Mouse (Mus musculus) MN1 (cell line): ENCODE measurements around the gene Cdkn3.
A peak's percentile ranks its signal among the peaks of the same experiment; 100 is the strongest.
"Not testable (repeated sequence)": the region's sequence is repeated elsewhere in the genome, so short reads cannot be mapped to it uniquely, and the experiment has no call there.

ENCODE experiments used
- DNase-seq: peaks from one replicate; pipeline ENCODE4 v3.0.0-alpha.2; 2016; ENCODE audit warnings: low spot score

The Cdkn3 gene

GRCm38 (mm10) chr14:46760355-46761029 lies at the start of gene Cdkn3:
Cdkn3 (plus strand) TSS chr14:46760541.
- peak; percentile 52 for DNase-seq

GRCm38 (mm10) chr14:46718483-46718922 lies 41.8 kb upstream of the Cdkn3 start:
- DNase-seq = no peak

DNA sequence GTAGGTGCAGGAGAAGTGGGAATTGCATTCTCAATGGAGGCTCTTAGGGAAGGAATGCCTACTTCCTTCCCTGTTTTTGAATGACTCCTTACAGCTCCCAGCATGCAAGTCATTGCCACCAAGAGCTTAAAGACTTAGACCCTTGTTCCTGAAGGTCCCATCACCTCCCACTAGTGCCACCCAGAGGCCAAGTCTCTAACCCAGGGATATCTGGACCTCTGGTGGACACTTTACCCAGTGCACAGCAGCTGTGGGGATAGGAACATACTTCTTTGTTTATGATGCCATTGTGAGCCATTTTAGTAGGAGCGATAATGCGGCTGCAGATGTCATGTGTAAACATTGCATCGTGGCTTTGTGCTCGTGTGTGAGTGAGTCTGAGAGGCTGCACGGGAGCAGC lies 38.3 kb upstream of the Cdkn3 start:
- DNase-seq = peak; percentile 14

GRCm38 (mm10) chr14:46723828-46724227 lies 36.5 kb upstream of the Cdkn3 start:
- peak; percentile 58 for DNase-seq

DNA sequence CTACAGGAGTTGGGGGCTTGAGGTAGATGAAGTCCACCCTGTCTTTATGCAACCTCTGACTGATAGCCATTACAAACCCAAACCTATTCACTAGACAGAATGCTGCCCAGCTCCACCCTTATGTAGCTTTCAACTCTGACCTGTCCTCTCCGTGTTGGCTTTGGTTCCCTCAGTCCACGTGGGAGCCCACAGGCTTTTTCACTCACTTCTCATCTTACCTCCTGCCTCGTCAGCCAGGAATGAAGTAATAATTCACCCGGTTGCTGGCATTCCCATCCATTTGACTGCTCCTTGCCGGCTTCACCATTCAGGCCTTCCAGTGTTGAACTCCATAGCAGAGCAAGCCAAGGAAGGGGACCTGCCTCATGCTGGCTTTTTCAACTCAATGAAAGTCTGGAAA lies 35.4 kb upstream of the Cdkn3 start:
- DNase-seq = no peak

GRCm38 (mm10) chr14:46725743-46726142 lies 34.6 kb upstream of the Cdkn3 start:
- peak; percentile 12 for DNase-seq

DNA sequence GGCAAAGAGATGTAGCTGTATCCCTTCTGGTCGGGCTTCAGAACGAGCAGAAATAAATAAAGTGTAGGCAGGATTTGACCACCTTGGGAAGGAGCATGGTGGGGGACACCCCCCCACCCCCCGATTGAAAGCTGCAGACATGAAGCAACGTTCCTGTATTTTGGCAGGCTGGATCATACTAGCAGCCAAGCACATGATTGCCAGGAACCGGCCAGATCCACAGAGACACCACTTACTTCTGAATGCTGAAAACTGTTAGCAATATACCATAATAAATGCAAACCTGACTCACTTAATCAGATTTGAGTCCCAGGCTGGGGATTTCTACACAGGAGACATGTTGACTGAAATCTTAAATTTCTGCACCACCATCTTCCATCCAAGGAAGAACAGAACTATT lies 26.1 kb upstream of the Cdkn3 start:
- no peak for DNase-seq

DNA sequence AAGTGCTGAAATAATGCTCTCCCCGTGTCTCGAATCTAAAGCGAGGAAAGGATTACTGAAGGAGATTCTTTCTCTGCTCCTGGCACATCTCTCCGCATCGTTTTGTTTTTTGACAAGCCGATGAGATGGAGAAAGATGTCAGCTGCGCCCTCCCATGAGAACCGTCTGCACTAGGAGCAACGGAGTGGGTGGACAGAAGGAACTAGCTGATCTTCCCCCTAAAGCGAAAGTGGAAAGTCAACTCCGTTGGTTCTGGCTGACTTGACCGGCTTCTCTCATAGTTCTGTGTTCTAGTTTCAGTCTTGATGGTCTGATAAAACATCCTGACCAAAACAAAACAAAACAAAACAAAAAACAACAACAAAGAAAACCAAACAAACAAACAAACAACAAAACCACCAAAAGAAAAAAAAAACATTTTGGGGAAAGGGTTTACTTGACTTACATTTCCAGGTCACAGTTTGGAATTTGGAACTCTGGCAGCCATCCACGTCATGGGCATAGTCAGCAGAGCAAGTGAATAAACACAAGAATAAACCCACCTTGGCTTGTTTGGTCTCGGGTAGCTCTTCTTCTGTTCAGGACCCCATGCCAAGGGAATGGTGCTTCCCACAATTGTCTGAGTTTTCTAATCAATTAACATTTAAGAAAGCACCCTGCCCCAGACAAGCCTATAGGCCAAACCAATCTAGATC lies 25.4 kb upstream of the Cdkn3 start:
- no peak for DNase-seq

DNA sequence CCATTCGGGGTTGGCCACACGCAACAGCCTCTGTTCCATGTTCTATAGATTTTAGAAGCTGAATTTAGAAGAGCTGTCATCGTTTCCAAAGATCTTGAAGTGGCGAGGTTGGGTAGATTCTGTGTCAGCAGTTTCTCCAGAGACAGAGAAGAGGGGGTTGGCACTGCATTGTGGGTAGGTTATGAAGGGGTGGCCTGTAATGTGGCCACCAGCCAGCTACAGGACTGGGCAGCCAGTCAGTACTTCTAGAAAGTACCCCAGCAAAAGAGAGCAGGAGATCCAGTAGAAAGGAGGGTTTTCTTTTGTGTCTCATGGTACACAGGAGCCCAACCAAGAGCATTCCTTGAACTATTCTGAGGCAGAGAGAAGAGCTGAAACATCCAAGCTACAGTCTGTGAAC lies 24.0 kb upstream of the Cdkn3 start:
- DNase-seq = no peak

DNA sequence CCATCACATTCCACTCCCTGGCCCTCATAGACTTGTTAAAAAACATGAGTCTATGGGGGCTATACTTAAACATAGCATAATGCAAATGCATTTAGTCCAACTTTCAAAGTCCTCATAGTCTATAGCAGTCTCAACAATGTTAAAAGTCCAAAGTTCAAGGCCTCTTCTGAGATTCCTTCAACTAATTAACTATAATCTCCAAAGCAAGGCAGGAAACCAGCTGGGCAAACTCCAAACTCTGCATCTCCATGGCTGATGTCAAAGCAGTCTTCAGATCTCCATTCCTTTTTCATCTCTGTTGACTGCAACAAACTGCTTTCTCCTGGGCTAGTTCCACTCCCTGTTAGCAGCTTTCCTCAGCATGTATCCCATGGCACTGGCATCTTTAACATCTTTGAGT lies 23.0 kb upstream of the Cdkn3 start:
- DNase-seq = not testable (repeated sequence)

- no peak for DNase-seq
Observed at GRCm38 (mm10) chr14:46742674-46743073, 17.7 kb upstream of the Cdkn3 start.

DNA sequence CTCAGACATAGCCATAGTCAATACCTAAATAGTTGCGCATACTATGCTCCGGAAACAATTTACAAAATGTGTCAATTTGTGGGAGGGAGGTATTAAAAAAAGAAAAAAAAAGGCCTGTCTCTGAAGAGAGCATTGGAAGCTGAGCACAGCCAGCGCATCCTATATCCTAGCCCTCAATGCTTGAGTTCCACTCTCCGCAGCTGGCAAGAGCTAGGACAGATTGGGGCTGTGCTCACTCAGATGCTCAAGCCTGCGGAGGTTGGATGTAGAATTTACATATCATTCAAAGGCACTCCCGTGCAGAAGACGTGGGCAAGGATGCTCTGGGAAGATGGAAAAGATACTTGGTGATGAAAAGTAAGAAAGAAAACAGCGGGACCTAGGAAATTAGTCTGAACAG lies 14.9 kb upstream of the Cdkn3 start:
- DNase-seq = no peak

DNA sequence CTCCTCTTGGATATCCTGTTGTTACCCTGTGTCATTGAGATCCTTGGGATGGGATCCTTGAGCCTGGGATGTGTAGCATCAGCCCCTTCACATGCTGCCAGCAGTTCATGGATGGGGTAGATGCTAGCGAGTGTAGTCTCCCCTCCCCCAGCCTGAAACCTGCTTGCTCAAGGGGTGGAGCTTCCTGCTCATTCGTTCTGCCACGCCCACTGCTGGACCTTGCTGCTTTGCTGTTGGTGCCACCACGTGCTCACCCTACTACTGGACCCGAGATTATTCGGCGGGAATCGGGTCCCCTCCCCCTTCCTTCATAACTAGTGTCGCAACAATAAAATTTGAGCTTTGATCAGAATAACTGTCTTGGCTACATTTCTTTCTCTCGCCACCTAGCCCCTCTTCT lies 6.0 kb upstream of the Cdkn3 start:
- not testable (repeated sequence) for DNase-seq

DNA sequence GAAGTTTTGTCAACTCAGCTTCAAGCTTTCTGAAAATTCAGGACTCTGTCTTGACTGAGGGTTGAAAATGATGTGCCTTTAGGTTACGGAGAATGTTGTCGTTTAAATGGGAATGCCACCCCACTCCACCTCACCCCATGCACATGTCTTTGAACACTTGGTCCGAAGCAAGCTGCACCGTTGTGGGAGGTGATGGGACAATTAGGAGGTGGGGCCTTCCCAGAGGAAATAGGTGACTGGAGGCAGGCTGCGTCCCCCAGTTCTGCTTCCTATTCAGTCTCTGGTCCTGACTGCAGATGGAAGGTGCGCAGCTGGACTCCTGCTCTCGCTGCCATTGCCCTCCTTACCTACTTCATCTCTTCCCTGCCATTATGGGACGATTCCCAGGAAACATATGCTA lies 4.5 kb upstream of the Cdkn3 start:
- DNase-seq = no peak

GRCm38 (mm10) chr14:46757736-46758135 lies 2.6 kb upstream of the Cdkn3 start:
- no peak for DNase-seq

- DNase-seq = no peak
Observed at GRCm38 (mm10) chr14:46759970-46760354, 379 bp upstream of the Cdkn3 start.

DNA sequence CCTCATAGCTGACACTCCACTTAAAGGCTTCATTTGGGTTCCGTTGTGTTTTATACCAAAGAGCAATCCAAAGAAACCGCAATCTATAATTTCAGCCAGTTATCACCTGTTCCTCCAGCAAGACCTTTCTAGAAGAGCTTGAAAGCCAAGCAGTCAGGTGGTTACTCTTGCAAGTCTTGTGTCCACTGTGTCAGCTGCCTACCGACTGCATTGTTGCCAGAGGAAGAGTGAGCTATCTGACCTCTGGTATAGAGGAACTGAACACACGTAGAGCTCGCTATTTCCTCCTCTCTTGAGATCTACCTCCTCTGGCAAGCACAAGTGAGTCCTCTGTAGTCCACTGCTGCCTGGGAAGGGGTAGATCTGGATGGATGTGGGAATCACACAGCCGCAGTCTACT lies 845 bp downstream of the Cdkn3 start:
- no peak for DNase-seq

DNA sequence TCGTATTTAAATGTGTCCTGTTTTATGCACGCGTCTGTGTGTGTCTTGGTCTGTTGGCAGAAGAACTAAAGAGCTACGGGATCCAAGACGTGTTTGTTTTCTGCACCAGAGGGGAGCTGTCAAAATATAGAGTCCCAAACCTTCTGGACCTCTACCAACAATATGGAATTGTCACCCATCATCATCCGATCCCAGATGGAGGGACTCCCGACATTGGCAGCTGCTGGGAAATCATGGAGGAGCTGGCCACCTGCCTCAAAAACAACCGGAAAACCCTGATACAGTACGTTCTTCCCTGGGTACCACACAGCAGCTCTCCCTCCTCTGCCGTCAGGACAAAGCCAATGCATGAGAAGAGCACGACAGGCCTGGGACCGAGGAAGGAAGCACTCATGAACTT lies 6.8 kb downstream of the Cdkn3 start:
- DNase-seq = no peak

DNA sequence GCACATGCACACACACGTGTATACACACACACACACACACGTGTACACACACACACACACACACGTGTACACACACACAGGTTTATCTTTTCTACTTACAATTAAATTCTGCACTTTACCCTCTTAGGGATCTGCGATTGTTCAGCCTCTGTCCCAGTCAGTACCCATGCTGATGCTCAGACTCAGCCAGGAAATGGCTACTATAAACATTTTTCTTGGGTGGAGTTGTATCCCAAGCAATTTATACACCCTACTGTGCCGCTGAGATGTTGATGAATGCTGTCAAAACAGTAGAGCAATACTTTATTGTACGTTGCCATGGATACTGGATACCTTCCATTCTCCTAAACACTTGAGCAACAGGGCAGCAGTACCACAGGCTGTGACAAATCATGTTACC lies 9.7 kb downstream of the Cdkn3 start:
- DNase-seq = no peak

GRCm38 (mm10) chr14:46778756-46779155 lies 18.4 kb downstream of the Cdkn3 start:
- no peak for DNase-seq

GRCm38 (mm10) chr14:46779217-46779616 lies 18.9 kb downstream of the Cdkn3 start:
- no peak for DNase-seq

- DNase-seq = no peak
Observed at GRCm38 (mm10) chr14:46781086-46781485, 20.7 kb downstream of the Cdkn3 start.

- DNase-seq = no peak
Observed at GRCm38 (mm10) chr14:46782187-46782828, 22.0 kb downstream of the Cdkn3 start.
